ENCODE assay signal across 8 mouse cellular contexts in genomic region chr5:123992794-123993193, GRCm38 (mm10). TPM values are rescaled to one million over a fixed set of nuclear protein-coding genes. Genes with fewer than 3 reads are reported as not detected.
DNase-seq lines count a peak whose midpoint lies in the region; ATAC-seq and TF ChIP-seq lines count a peak whose summit lies in the region.
"Had no signal": no experiment of that assay in that cellular context is flagged by ENCODE, and none has a peak within 500 bp of the region (broad histone marks: within the 10 kb centered on the region; RNA-seq: fewer than 3 reads in every experiment).

No protein-coding gene starts in this region.

- H3K36me3 ChIP-seq in limb, embryonic 11.5 days (ENCODE audit: control insufficient read depth, insufficient read depth, low read length) = no peaks in the 10 kb centered on the region
- no peaks in the 10 kb centered on the region for H3K36me3 ChIP-seq in myocyte (ENCODE audit: control insufficient read depth, insufficient read depth)
- H3K36me3 ChIP-seq in splenic B cell, adult 2 months (ENCODE audit: control insufficient read depth, insufficient read depth, low read length, poor library complexity, severe bottlenecking) = peaks cover 17% of the 10 kb centered on the region
- H3K36me3 ChIP-seq: neural tube, embryonic 12.5 days had no signal

- no peaks in the 10 kb centered on the region for H3K27me3 ChIP-seq in limb, embryonic 11.5 days (ENCODE audit: control insufficient read depth, insufficient read depth, low read length)
- H3K27me3 ChIP-seq in myocyte (ENCODE audit: control insufficient read depth, insufficient read depth, insufficient read length) = no peaks in the 10 kb centered on the region
- H3K27me3 ChIP-seq in splenic B cell, adult 2 months (ENCODE audit: control insufficient read depth, insufficient read depth, low read length, poor library complexity, severe bottlenecking) = no peaks in the 10 kb centered on the region

- no peak overlapping the region for H3K4me3 ChIP-seq in limb, embryonic 11.5 days (ENCODE audit: low read depth, low read length)
- H3K4me3 ChIP-seq in myocyte = no peak overlapping the region
- H3K4me3 ChIP-seq: neural tube, embryonic 12.5 days had no signal

- no peak overlapping the region for H3K4me2 ChIP-seq in limb, embryonic 11.5 days (ENCODE audit: low read depth, severe bottlenecking)
- H3K4me2 ChIP-seq in myocyte (ENCODE audit: low read depth) = peak overlapping the region; percentile 63
- H3K4me2 ChIP-seq: neural tube, embryonic 12.5 days had no signal

- ATAC-seq in granulocyte monocyte progenitor cell, adult 5-6 weeks (replicated peaks; ENCODE audit: poor library complexity, severe bottlenecking) = peak; percentile 63; the same call in 1 of the 2 replicates
- no peak for ATAC-seq in limb, embryonic 11.5 days (ENCODE audit: insufficient number of reproducible peaks, low FRiP score, low TSS enrichment, low read depth)

- H3ac ChIP-seq in myocyte (ENCODE audit: control insufficient read depth, insufficient read length) = no peak overlapping the region

- no peak overlapping the region for H3K27ac ChIP-seq in limb, embryonic 11.5 days (replicated peaks; ENCODE audit: low read depth, low read length)
- H3K27ac ChIP-seq: neural tube, embryonic 12.5 days had no signal

- no peaks in the 10 kb centered on the region for H3K9me3 ChIP-seq in limb, embryonic 11.5 days (ENCODE audit: control insufficient read depth, low read length)
- H3K9me3 ChIP-seq: neural tube, embryonic 12.5 days had no signal

- 25% methylated on average over 5 of the region's 5 CpGs for WGBS in limb, embryonic 11.5 days

- peak; percentile 78 for DNase-seq in adrenal gland, adult 2 months
- peak; percentile 89 to 94 for DNase-seq in cerebellum, postnatal 36 days
- DNase-seq in kidney, adult 18-20 months = peak; percentile 92
- DNase-seq in limb, embryonic 11.5 days (ENCODE audit: low spot score) = peak; percentile 93
- DNase-seq in splenic B cell, adult 2 months (ENCODE audit: low read depth, low spot score) = peak; percentile 89

- 0 out of 2 replicates have a peak, but pooled peaks cover 2% of the 10 kb centered on the region for H3K4me1 ChIP-seq in limb, embryonic 11.5 days (ENCODE audit: control insufficient read depth, insufficient read depth, low read length)

- no peak for TF ChIP-seq POLR2A in myocyte (IDR thresholded peaks at IDR 0.05; ENCODE audit: insufficient read length, low read depth)

- H3K79me2 ChIP-seq in myocyte (ENCODE audit: control insufficient read depth, insufficient read depth) = no peaks in the 10 kb centered on the region

- no peak overlapping the region for H3K9ac ChIP-seq in limb, embryonic 11.5 days (ENCODE audit: low read length)
- H3K9ac ChIP-seq: neural tube, embryonic 12.5 days had no signal

TF ChIP-seq in myocyte, 11 proteins besides CTCF, POLR2A, EP300 and RAD21:
- TF ChIP-seq USF1 (IDR thresholded peaks at IDR 0.05; ENCODE audit: low read depth) = no peak
- no peak for TF ChIP-seq SRF (IDR thresholded peaks at IDR 0.05; ENCODE audit: control insufficient read depth, insufficient read length, low read depth)
- TF ChIP-seq TCF3 (IDR thresholded peaks at IDR 0.05; ENCODE audit: insufficient read length, low read depth) = no peak
- TF ChIP-seq MAX (IDR thresholded peaks at IDR 0.05; ENCODE audit: low read depth) = no peak
- TF ChIP-seq POLR2AphosphoS2 (IDR thresholded peaks at IDR 0.05; ENCODE audit: insufficient read length, low read depth) = no peak
- TF ChIP-seq REST (IDR thresholded peaks at IDR 0.05; ENCODE audit: insufficient read depth, insufficient read length) = no peak
- TF ChIP-seq MYOD1 (IDR thresholded peaks at IDR 0.05; ENCODE audit: control insufficient read depth in 1 of 3, insufficient read length in 2 of 3, low read depth in 2 of 3) = no peak
- TF ChIP-seq MYOG (IDR thresholded peaks at IDR 0.05; ENCODE audit: control insufficient read depth in 1 of 3, insufficient read depth in 1 of 3, insufficient read length in 2 of 3, low read depth in 2 of 3) = no peak
- no peak for TF ChIP-seq CEBPB (IDR thresholded peaks at IDR 0.05; ENCODE audit: insufficient read depth, poor library complexity, severe bottlenecking)

RNA-seq across cellular contexts. Expression of gene Hip1r, which starts 19.4 kb away (rescaled TPM):
- 10 to 100 TPM; 16.4 to 19.3 TPM for total RNA-seq in adrenal gland, adult 2 months (2021)
- 6.5 and 10.4 TPM in 2 replicates for polyA plus RNA-seq in adrenal gland, adult 2 months (2012; rRNA removed)
- total RNA-seq in granulocyte monocyte progenitor cell, adult 5-6 weeks (2014; fragmentation: Nextera tagmentation) = 11.5 and 39.3 TPM in 2 replicates
- total RNA-seq in granulocyte monocyte progenitor cell, adult 5-6 weeks (2017) = 10.1 and 16.9 TPM in 2 replicates
- 3.8 and 4.2 TPM in 2 replicates for polyA plus RNA-seq in limb, embryonic 11.5 days (2014; fragmentation: Nextera tagmentation; extraction: Ambion mirVana)
- 10.5 TPM for polyA plus RNA-seq in myocyte (2012; fragmentation: generic; extraction: Trizol)

RNA-seq across cellular contexts. Expression of gene Vps37b, which starts 39.3 kb away (rescaled TPM):
- total RNA-seq in adrenal gland, adult 2 months (2021) = 100 to 1,000 TPM in 1 of 2 experiments, 10 to 100 TPM in 1; 65.8 to 146 TPM
- polyA plus RNA-seq in adrenal gland, adult 2 months (2012; rRNA removed) = 198 and 208 TPM in 2 replicates
- 7.6 and 11.1 TPM in 2 replicates for total RNA-seq in granulocyte monocyte progenitor cell, adult 5-6 weeks (2014; fragmentation: Nextera tagmentation)
- total RNA-seq in granulocyte monocyte progenitor cell, adult 5-6 weeks (2017) = 9.5 and 11.6 TPM in 2 replicates
- 32.8 and 33.0 TPM in 2 replicates for polyA plus RNA-seq in limb, embryonic 11.5 days (2014; fragmentation: Nextera tagmentation; extraction: Ambion mirVana)
- polyA plus RNA-seq in myocyte (2012; fragmentation: generic; extraction: Trizol) = 18.7 TPM
